Mouse (Mus musculus) heart, embryonic 12.5 days (tissue): ENCODE measurements around the gene Ube2o. TPM values are rescaled to one million over a fixed set of nuclear protein-coding genes. Genes with fewer than 3 reads are reported as not detected.

Source experiments
- ATAC-seq: fragments of 200-750 bp; cut with Nextera tagmentation; 2 replicates; pipeline ENCODE4 v1.8.0; 2017; ENCODE audit warnings: moderate TSS enrichment, moderate library complexity; ENCODE audit not compliant: insufficient number of reproducible peaks, low FRiP score
- H3K27ac ChIP-seq: fragments of 300-500 bp; sonication (generic); 2 replicates; pipeline ENCODE4 v1.5.1; 2016; ENCODE audit warnings: mild to moderate bottlenecking, moderate library complexity; ENCODE audit not compliant: poor library complexity, severe bottlenecking
- H3K27me3 ChIP-seq: fragments of 300-500 bp; sonication (generic); replicated peaks from 2 replicates; pipeline ENCODE4 v1.6.1; 2016; ENCODE audit warnings: mild to moderate bottlenecking, moderate library complexity
- H3K36me3 ChIP-seq: fragments of 300-500 bp; sonication (generic); 2 replicates; pipeline ENCODE4 v1.6.1; 2016; ENCODE audit warnings: mild to moderate bottlenecking, moderate library complexity
- H3K4me1 ChIP-seq: fragments of 300-500 bp; sonication (generic); replicated peaks from 2 replicates; pipeline ENCODE4 v1.6.1; 2016; ENCODE audit warnings: mild to moderate bottlenecking
- H3K4me2 ChIP-seq: fragments of 300-500 bp; sonication (generic); 2 replicates; pipeline ENCODE4 v1.6.1; 2016; ENCODE audit warnings: mild to moderate bottlenecking, moderate library complexity
- H3K4me3 ChIP-seq: fragments of 300-500 bp; sonication (generic); 2 replicates; pipeline ENCODE4 v1.5.1; 2016; ENCODE audit warnings: mild to moderate bottlenecking
- H3K9ac ChIP-seq: fragments of 300-500 bp; sonication (generic); 2 replicates; pipeline ENCODE4 v1.6.1; 2016; ENCODE audit warnings: mild to moderate bottlenecking, moderate library complexity
- H3K9me3 ChIP-seq: fragments of 300-500 bp; sonication (generic); replicated peaks from 2 replicates; pipeline ENCODE4 v1.6.1; 2016; ENCODE audit warnings: mild to moderate bottlenecking, moderate library complexity
- WGBS: fragments of 180-500 bp; shearing (Covaris S2); methylation state at CpG from one replicate; pipeline ENCODE4 v1.1.7; 2016; 5-methylcytosine and 5-hydroxymethylcytosine counted together
- polyA plus RNA-seq: library from polyadenylated mRNA; unstranded; fragments of >200 nt; fragmentation: Nextera tagmentation; extraction: Ambion mirVana; gene quantifications from 2 replicates; pipeline ENCODE4 v1.2.1, GENCODE M21; 2016

Ube2o gene
- polyA plus RNA-seq, 1 experiment from 2014 or later = 18.1 TPM

DNA sequence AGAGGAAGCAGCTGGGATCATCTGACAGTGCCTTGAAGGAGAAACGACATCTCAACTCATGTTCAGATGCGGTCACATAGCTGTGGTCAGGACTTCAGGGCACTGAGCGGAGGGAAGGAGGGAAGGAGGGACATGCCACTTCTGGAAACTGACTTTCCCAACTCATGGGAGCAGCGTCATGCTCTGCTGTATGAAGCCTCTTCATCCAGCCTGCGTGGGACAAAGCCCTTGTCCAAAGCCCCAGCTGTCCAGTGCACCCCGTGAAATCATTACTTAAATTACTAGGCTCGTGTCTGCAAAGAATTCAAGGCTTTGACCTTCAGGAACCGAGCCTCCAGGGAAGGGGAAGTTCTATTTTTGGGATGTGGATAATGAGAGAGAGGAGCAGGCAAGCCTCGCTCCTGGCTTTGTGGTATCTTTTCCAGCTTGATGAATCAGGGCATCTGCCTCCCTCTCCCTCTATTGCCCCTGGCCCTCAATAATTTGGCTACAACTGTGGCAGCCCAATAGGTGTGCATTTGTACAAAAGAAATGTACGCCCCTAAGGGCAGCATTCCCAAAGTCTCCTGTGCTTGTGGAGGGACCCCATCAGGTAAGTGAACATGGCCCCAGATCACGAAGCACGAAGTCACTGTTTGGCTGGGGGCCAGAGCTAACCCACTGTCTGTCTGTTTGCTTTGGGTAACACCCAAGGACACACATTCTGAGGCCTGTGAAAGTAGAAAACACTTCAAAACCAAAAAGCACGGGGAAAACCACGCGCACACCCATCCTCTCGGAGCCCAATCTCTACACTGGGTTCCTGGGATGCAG lies 58.2 kb downstream of the Ube2o start:
- ATAC-seq = no peak
- Histone ChIP-seq H3K27ac (peak overlapping the region; percentile 83), H3K4me3 (no peak overlapping the region), H3K36me3 (no peaks in the 10 kb centered on the region), H3K4me1 (peaks cover 27% of the 10 kb centered on the region), H3K27me3 (no peaks in the 10 kb centered on the region), H3K4me2 (peak overlapping the region; percentile 30; the same call in 1 of the 2 replicates), H3K9ac (no peak overlapping the region), H3K9me3 (no peaks in the 10 kb centered on the region)
- 39% methylated on average over 16 of the region's 16 CpGs for WGBS

DNA sequence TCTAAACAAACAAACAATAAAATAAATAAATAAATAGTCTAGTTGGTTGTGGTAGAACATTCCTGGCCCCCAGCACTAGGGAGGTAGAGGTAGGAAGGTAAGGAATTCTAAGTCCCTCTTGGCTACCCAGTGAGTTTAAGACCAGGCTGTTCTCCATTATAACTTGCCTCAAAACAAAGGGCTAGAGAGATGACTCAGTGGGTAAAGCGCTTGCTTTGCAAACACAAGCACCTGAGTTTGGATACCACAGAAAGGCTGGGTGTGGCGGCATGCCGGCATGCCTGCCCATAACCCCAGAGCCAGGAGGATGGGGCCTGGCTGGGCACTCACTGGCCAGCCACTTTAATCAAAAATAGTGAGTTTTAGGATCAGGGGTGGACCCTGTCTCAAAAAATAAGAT lies 59.2 kb downstream of the Ube2o start:
- no peaks in the 10 kb centered on the region for H3K9me3 ChIP-seq
- H3K4me2 ChIP-seq = no peak overlapping the region
- no peak for ATAC-seq
- WGBS = 89% methylated on average over 3 of the region's 3 CpGs
- H3K9ac ChIP-seq = no peak overlapping the region
- peaks cover 30% of the 10 kb centered on the region for H3K4me1 ChIP-seq
- no peak overlapping the region for H3K4me3 ChIP-seq
- no peaks in the 10 kb centered on the region for H3K36me3 ChIP-seq
- no peaks in the 10 kb centered on the region for H3K27me3 ChIP-seq
- no peak overlapping the region for H3K27ac ChIP-seq

- no peak overlapping the region for H3K9ac ChIP-seq
- H3K4me1 ChIP-seq = peaks cover 30% of the 10 kb centered on the region
- H3K4me2 ChIP-seq = no peak overlapping the region
- no peaks in the 10 kb centered on the region for H3K9me3 ChIP-seq
- 63% methylated on average over 3 of the region's 3 CpGs for WGBS
- H3K4me3 ChIP-seq = no peak overlapping the region
- ATAC-seq = no peak
- no peak overlapping the region for H3K27ac ChIP-seq
- H3K27me3 ChIP-seq = no peaks in the 10 kb centered on the region
- H3K36me3 ChIP-seq = no peaks in the 10 kb centered on the region
Measured at GRCm38 (mm10) chr11:116521143-116521542, 60.1 kb downstream of the Ube2o start.

DNA sequence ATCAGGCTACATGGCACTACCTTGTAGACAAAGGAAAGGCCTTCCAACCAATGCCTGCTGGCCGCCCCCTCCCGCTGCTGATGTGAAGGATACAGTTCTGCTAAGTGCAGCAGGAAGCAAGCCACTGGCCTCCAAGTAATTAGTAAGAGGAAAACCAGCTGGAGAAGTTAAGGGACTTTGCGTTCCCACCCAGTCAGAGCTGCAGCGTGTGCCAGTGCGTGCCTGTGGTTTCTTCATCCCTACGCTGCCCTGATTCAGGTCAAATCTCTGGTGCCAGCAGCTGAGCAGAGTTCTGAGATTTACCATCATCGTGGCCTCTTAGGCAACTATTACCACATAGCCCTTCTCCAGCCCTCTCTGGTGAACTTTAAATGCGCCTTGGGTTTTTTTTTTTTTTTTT lies 62.8 kb downstream of the Ube2o start:
- Histone ChIP-seq H3K4me2 (no peak overlapping the region), H3K27ac (no peak overlapping the region), H3K27me3 (peaks cover 19% of the 10 kb centered on the region), H3K4me1 (peaks cover 20% of the 10 kb centered on the region), H3K9me3 (no peaks in the 10 kb centered on the region), H3K36me3 (no peaks in the 10 kb centered on the region), H3K4me3 (no peak overlapping the region), H3K9ac (no peak overlapping the region)
- ATAC-seq = no peak
- 56% methylated on average over 8 of the region's 8 CpGs for WGBS

DNA sequence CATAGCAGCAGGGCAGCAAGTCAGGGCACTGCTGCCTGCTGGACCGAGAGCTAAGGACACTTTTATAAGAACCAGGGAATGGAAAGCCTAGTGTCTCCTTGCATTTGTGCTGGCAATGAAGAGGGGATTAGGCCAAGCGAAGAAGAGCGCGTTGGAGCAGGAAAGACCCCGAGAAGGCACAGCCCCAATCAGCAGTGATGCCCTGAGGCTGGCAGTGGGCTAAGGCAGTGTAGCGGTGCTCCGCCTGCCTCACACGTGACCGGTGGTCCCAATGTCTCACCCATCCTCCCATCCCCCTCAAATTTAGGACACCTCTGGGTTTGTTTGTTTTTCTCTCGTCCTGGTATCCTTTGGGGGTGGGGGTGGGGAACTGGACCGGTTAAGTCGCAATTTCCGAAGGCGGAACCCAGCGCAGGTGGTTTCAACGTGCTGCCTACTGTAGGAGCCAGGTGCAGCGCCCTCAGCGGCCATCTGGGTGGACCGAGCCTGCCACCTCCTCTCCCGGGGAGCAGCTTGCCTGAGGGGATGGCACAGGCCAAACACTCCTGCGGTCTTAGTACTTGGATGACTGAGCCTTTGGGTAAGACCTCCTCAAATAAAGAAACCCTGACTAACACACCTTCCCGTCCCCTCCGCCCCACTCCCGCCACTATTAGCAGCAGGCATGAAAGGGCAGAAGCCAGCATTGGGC lies 65.8 kb downstream of the Ube2o start:
- no peak overlapping the region for H3K9ac ChIP-seq
- peak overlapping the region; percentile 16 for H3K4me2 ChIP-seq
- H3K36me3 ChIP-seq = no peaks in the 10 kb centered on the region
- ATAC-seq = no peak
- H3K27ac ChIP-seq = no peak overlapping the region
- no peak overlapping the region for H3K4me3 ChIP-seq
- peaks cover 20% of the 10 kb centered on the region for H3K27me3 ChIP-seq
- peaks cover 7% of the 10 kb centered on the region; the same call in 1 of the 2 replicates for H3K9me3 ChIP-seq
- peaks cover 6% of the 10 kb centered on the region; the same call in 1 of the 2 replicates for H3K4me1 ChIP-seq
- 22% methylated on average over 24 of the region's 24 CpGs for WGBS

DNA sequence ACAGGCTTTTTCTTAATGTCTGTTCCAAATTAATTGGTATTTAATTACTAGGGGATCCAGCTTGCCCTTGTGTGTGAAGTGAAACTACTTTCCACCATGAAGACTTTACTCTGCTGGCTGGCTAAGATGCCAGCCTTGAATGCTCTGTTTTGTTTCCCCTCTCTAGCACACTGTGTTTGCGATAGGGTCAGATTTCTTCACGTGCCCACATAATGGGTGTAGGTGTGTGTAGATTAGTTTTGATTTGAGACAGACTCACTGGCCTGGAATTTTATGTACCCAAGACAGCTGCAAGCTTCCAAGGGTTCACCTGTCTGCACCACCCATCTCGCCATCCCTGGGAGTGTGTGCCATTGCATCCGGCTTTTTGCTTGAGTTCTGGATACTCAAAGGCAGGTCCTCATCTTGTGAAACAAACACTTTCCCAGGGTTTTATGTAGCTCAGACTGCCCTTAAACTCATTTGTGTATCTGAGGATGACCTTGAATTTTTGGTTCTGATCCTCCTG lies 67.7 kb downstream of the Ube2o start:
- H3K4me3 ChIP-seq = no peak overlapping the region
- peaks cover 4% of the 10 kb centered on the region; the same call in 1 of the 2 replicates for H3K4me1 ChIP-seq
- H3K27ac ChIP-seq = no peak overlapping the region
- H3K4me2 ChIP-seq = no peak overlapping the region
- 80% methylated on average over 4 of the region's 4 CpGs for WGBS
- no peak for ATAC-seq
- H3K36me3 ChIP-seq = no peaks in the 10 kb centered on the region
- H3K9me3 ChIP-seq = peaks cover 7% of the 10 kb centered on the region; the same call in 1 of the 2 replicates
- no peak overlapping the region for H3K9ac ChIP-seq
- peaks cover 20% of the 10 kb centered on the region for H3K27me3 ChIP-seq

DNA sequence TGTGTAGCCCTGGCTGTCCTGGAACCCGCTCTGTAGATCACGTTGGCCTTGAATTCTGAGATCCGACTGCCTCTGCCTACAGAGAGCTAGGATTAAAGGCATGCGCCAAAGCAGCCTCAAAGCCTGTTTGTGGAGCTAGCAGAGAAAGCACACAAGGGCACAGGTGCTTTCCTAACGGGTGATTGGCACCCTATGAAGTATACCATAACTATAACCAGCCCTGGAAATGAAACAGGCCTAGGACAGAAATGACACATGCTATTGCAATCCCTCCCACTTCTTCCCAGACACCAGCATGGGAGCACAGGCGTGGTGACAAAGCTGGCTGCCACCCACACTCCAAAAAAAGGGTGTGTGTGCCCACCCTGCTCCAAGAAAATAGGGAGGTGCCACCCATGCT lies 68.3 kb downstream of the Ube2o start:
- no peak for ATAC-seq
- H3K4me2 ChIP-seq = no peak overlapping the region
- peaks cover 7% of the 10 kb centered on the region; the same call in 1 of the 2 replicates for H3K9me3 ChIP-seq
- peaks cover 20% of the 10 kb centered on the region for H3K27me3 ChIP-seq
- 74% methylated on average over 6 of the region's 6 CpGs for WGBS
- H3K4me1 ChIP-seq = peaks cover 2% of the 10 kb centered on the region; the same call in 1 of the 2 replicates
- H3K36me3 ChIP-seq = no peaks in the 10 kb centered on the region
- no peak overlapping the region for H3K9ac ChIP-seq
- H3K27ac ChIP-seq = no peak overlapping the region
- no peak overlapping the region for H3K4me3 ChIP-seq

DNA sequence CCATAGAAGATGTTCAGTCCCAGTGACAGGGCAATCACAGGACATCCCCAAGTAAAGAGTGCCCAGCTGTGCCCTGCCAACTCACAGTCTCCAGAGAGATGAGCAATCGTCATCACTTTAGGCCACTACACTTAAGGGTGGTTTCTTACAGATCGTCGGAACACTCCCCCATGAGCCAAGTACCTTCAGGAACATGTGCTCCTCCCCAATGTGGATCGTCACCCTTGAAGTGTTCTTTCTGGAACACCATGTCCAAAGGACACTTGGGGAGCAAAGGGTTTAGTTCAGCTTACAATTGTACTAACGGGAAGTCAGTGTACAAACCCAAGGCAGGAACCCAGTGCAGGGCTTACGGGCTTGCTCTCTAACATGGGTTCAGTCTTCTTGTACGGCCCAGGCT lies 69.1 kb downstream of the Ube2o start:
- Histone ChIP-seq H3K4me2 (no peak overlapping the region), H3K4me1 (no peaks in the 10 kb centered on the region), H3K27ac (no peak overlapping the region), H3K27me3 (peaks cover 20% of the 10 kb centered on the region), H3K4me3 (no peak overlapping the region), H3K9ac (no peak overlapping the region), H3K36me3 (no peaks in the 10 kb centered on the region), H3K9me3 (peaks cover 7% of the 10 kb centered on the region; the same call in 1 of the 2 replicates)
- ATAC-seq = no peak
- WGBS = 91% methylated on average over 7 of the region's 7 CpGs

GRCm38 (mm10) chr11:116511301-116511868 lies 69.9 kb downstream of the Ube2o start:
- Histone ChIP-seq H3K27me3 (peaks cover 20% of the 10 kb centered on the region), H3K36me3 (no peaks in the 10 kb centered on the region), H3K4me3 (no peak overlapping the region), H3K27ac (no peak overlapping the region), H3K4me2 (no peak overlapping the region), H3K9ac (no peak overlapping the region), H3K9me3 (peaks cover 7% of the 10 kb centered on the region; the same call in 1 of the 2 replicates), H3K4me1 (0 out of 2 replicates have a peak, but pooled peaks cover 1% of the 10 kb centered on the region)
- 48% methylated on average over 7 of the region's 7 CpGs for WGBS
- no peak for ATAC-seq

DNA sequence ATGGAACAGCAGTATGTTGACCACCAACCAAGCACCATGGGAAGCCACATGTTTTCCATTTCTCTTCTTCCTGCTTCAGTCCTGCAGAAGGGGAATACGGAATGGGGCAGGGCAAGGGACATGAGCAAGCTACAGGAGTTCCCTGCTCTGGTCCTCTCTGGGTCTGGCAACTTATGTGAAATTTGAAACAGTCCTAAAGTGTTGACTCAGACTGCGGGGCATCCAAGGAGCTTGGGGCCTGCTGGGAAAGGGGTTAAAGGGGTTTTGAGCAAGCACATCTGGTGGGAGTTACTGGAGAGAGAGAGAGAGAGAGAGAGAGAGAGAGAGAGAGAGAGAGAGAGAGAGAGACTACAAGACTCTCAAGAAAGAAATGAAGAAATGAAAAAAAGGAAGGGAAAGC lies 72.6 kb downstream of the Ube2o start:
- no peak for ATAC-seq
- Histone ChIP-seq H3K36me3 (no peaks in the 10 kb centered on the region), H3K4me3 (no peak overlapping the region), H3K9me3 (peaks cover 7% of the 10 kb centered on the region; the same call in 1 of the 2 replicates), H3K27me3 (peaks cover 3% of the 10 kb centered on the region; the same call in 1 of the 2 replicates), H3K27ac (no peak overlapping the region), H3K9ac (no peak overlapping the region), H3K4me2 (no peak overlapping the region), H3K4me1 (peaks cover 6% of the 10 kb centered on the region; the same call in 1 of the 2 replicates)
- 51% methylated on average over 2 of the region's 2 CpGs for WGBS
